Mouse (Mus musculus) ES-E14 (cell line): ENCODE data around the gene Fndc7. TPM values are rescaled to one million over a fixed set of nuclear protein-coding genes. Genes with fewer than 3 reads are reported as not detected.

Experiments
- DNase-seq: peaks from one replicate; pipeline ENCODE4 v3.0.0-alpha.2; 2013; ENCODE audit warnings: low read depth, low spot score
- H3K27ac ChIP-seq: 2 replicates; pipeline ENCODE4 v1.5.1; 2012; ENCODE audit warnings: low read depth, mild to moderate bottlenecking, low read length, moderate library complexity, mixed read lengths; ENCODE audit not compliant: poor library complexity, insufficient read depth, severe bottlenecking
- H3K36me3 ChIP-seq: 2 replicates; pipeline ENCODE4 v1.6.1; 2012; ENCODE audit warnings: mild to moderate bottlenecking, low read length, moderate library complexity, mixed read lengths; ENCODE audit not compliant: control insufficient read depth, poor library complexity, insufficient read depth, severe bottlenecking
- H3K4me1 ChIP-seq, 2 experiments: fragments of 150-350 bp in 1 of 2; sonication (generic) in 1 of 2; 2 replicates each; pipeline ENCODE4 v1.6.1; 2012; ENCODE audit warnings: low read length in 2 of 2, mild to moderate bottlenecking in 1 of 2, mixed read lengths in 1 of 2; ENCODE audit not compliant: control insufficient read depth in 2 of 2, insufficient read depth in 2 of 2, poor library complexity in 1 of 2
- H3K4me3 ChIP-seq, 2 experiments: fragments of 150-350 bp in 1 of 2; sonication (generic) in 1 of 2; 2 replicates each; pipeline ENCODE4 v1.5.1; 2012; ENCODE audit warnings: low read length in 2 of 2, low read depth in 1 of 2, mild to moderate bottlenecking in 1 of 2, mixed read lengths in 1 of 2; ENCODE audit not compliant: insufficient read depth in 1 of 2, poor library complexity in 1 of 2, severe bottlenecking in 1 of 2
- H3K9ac ChIP-seq: 2 replicates; pipeline ENCODE4 v1.6.1; 2012; ENCODE audit warnings: low read depth, mild to moderate bottlenecking, low read length, mixed read lengths; ENCODE audit not compliant: poor library complexity, insufficient read depth, severe bottlenecking
- H3K9me3 ChIP-seq: fragments of 150-350 bp; sonication (generic); 2 replicates; pipeline ENCODE4 v1.6.1; 2012; ENCODE audit warnings: low read depth, mild to moderate bottlenecking, low read length; ENCODE audit not compliant: control insufficient read depth, insufficient read depth
- CHD2 ChIP-seq: IDR thresholded peaks from 2 replicates; pipeline ENCODE4 v1.6.1; 2014; ENCODE audit warnings: mild to moderate bottlenecking, low read depth, low read length, inconsistent platforms
- HCFC1 ChIP-seq: IDR thresholded peaks from 2 replicates; pipeline ENCODE4 v1.6.1; 2012; ENCODE audit warnings: low read length, inconsistent platforms, borderline replicate concordance; ENCODE audit not compliant: insufficient read depth
- MAFK ChIP-seq: IDR thresholded peaks from 2 replicates; pipeline ENCODE4 v1.6.1; 2014; ENCODE audit warnings: mild to moderate bottlenecking, low read depth, low read length, inconsistent platforms; ENCODE audit not compliant: insufficient read depth
- ZC3H11A ChIP-seq: IDR thresholded peaks from 2 replicates; pipeline ENCODE4 v1.6.1; 2012; ENCODE audit warnings: low read depth, mild to moderate bottlenecking, inconsistent platforms, low read length, borderline replicate concordance
- ZNF384 ChIP-seq: IDR thresholded peaks from 2 replicates; pipeline ENCODE4 v1.6.1; 2012; ENCODE audit warnings: low read depth, low read length, inconsistent platforms
- in situ Hi-C, 2 experiments: fragments of 600-800 bp; cut with MboI; formaldehyde crosslinking; loops; one replicate each; pipeline ENCODE4 v1.15.1; 2025; ENCODE audit warnings: low sequenced_read_pairs in 2 of 2, inconsistent platforms in 1 of 2; ENCODE audit not compliant: unreplicated experiment in 2 of 2
- total RNA-seq: library from RNA; depleted of rRNA; stranded (reverse); fragments of 300-350 nt; gene quantifications from 2 replicates; pipeline ENCODE4 v1.2.3, GENCODE M21; 2012

The Fndc7 gene
- total RNA-seq, 1 experiment: 0.09 TPM

DNA sequence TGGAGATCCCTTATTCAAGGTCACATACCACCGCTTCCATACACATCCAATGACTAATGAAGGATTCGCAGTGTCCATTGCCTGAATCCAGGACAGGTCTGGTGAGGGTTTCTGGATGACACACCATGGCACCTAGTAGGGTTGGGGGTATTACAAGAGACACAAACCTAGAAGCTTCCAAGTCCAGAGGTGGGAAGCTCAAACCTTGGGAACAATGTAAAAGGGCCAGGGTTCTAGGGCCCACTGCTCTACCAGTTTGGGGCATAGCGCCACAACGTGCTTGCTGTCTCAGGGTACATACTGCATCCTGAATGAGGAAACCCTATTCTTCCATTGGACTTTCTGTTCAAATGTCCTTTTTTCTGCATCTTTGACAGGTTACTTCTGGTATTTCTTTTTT lies 8.8 kb upstream of the Fndc7 start:
- no peak for DNase-seq
- no peaks in the 10 kb centered on the region for H3K9me3 ChIP-seq
- H3K4me1 ChIP-seq: no peaks in the 10 kb centered on the region
- H3K36me3 ChIP-seq: peaks cover 7% of the 10 kb centered on the region; the same call in 1 of the 2 replicates
- H3K9ac ChIP-seq: no peak overlapping the region
- no peak overlapping the region for H3K4me3 ChIP-seq
- in situ Hi-C loops: no loop called here
- TF ChIP-seq MAFK (no peak), CHD2 (no peak), ZNF384 (no peak)
- H3K27ac ChIP-seq: no peak overlapping the region

- TF ChIP-seq ZNF384: no peak
- no peak for TF ChIP-seq MAFK
- Histone ChIP-seq H3K9ac (no peak overlapping the region), H3K4me3 (no peak overlapping the region), H3K4me1 (no peaks in the 10 kb centered on the region), H3K27ac (no peak overlapping the region), H3K36me3 (no peaks in the 10 kb centered on the region), H3K9me3 (no peaks in the 10 kb centered on the region)
- DNase-seq: no peak
- in situ Hi-C loops: no loop called here
Observed at GRCm38 (mm10) chr3:108892914-108893313, 3.1 kb upstream of the Fndc7 start.

DNA sequence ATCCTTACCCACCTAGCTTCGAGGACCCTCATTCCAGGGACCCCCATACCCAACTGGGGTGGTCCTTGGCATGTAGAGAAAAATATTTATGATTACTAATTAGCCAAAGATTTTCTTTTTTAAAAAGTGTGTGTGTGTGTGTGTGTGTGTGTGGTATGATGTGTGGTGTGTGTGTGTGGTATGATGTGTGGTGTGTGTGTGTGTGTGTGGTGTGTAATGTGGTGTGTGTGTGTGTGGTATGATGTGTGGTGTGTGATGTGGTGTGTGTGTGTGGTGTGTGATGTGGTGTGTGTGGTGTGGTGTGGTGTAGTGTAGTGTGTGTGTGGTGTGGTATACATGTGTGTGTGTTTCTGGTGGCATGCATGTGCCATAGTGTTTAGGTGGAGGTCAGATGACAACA lies 2.3 kb upstream of the Fndc7 start:
- no peak overlapping the region for H3K27ac ChIP-seq
- DNase-seq: no peak
- TF ChIP-seq ZC3H11A (no peak), ZNF384 (no peak), CHD2 (no peak), HCFC1 (no peak), MAFK (no peak)
- no peak overlapping the region for H3K4me3 ChIP-seq
- in situ Hi-C loops: no loop called here
- H3K36me3 ChIP-seq: no peaks in the 10 kb centered on the region
- no peaks in the 10 kb centered on the region for H3K9me3 ChIP-seq
- no peak overlapping the region for H3K9ac ChIP-seq
- H3K4me1 ChIP-seq: peaks cover 0 to 3% of the 10 kb centered on the region in 2 experiments; a peak in 1 of 4 replicates

GRCm38 (mm10) chr3:108887618-108887975 lies 2.2 kb downstream of the Fndc7 start:
- TF ChIP-seq MAFK: no peak
- no peak for TF ChIP-seq ZNF384
- TF ChIP-seq CHD2: no peak
- no peak for TF ChIP-seq HCFC1
- no peak overlapping the region for H3K4me3 ChIP-seq
- in situ Hi-C loops: no loop called here
- H3K4me1 ChIP-seq: peaks cover 0 to 9% of the 10 kb centered on the region in 2 experiments; a peak in 1 of 4 replicates
- no peak for DNase-seq
- no peaks in the 10 kb centered on the region for H3K9me3 ChIP-seq
- no peak overlapping the region for H3K9ac ChIP-seq
- no peaks in the 10 kb centered on the region for H3K36me3 ChIP-seq
- no peak overlapping the region for H3K27ac ChIP-seq

- peaks cover 0 to 9% of the 10 kb centered on the region in 2 experiments; a peak in 1 of 4 replicates for H3K4me1 ChIP-seq
- in situ Hi-C loops: no loop called here
- no peaks in the 10 kb centered on the region for H3K9me3 ChIP-seq
- no peak for DNase-seq
- H3K4me3 ChIP-seq: no peak overlapping the region
- TF ChIP-seq MAFK (no peak), CHD2 (no peak), HCFC1 (no peak), ZNF384 (no peak), ZC3H11A (no peak)
- H3K9ac ChIP-seq: no peak overlapping the region
- H3K36me3 ChIP-seq: no peaks in the 10 kb centered on the region
- no peak overlapping the region for H3K27ac ChIP-seq
Observed at GRCm38 (mm10) chr3:108886934-108887617, 2.7 kb downstream of the Fndc7 start.
